Mouse (Mus musculus) limb, embryonic 11.5 days (tissue): Measurements from ENCODE around the gene Pacsin2. TPM values are rescaled to one million over a fixed set of nuclear protein-coding genes. Genes with fewer than 3 reads are reported as not detected.
"Not testable (repeated sequence)": the region's sequence is repeated elsewhere in the genome, so short reads cannot be mapped to it uniquely, and the experiment has no call there.

ENCODE experiments used
- ATAC-seq: fragments of 200-750 bp; cut with Nextera tagmentation; 2 replicates; pipeline ENCODE4 v1.8.0; 2017; ENCODE audit warnings: low read depth; ENCODE audit not compliant: insufficient number of reproducible peaks, low FRiP score, low TSS enrichment
- DNase-seq: peaks from one replicate; pipeline ENCODE4 v3.0.0-alpha.2; 2015; ENCODE audit warnings: low spot score
- H3K27ac ChIP-seq: fragments of 300-500 bp; sonication (generic); replicated peaks from 2 replicates; pipeline ENCODE4 v1.5.1; 2014; ENCODE audit warnings: low read depth, mild to moderate bottlenecking, low read length
- H3K27me3 ChIP-seq: fragments of 300-500 bp; sonication (generic); 2 replicates; pipeline ENCODE4 v1.6.1; 2014; ENCODE audit warnings: mild to moderate bottlenecking, low read length, mixed read lengths; ENCODE audit not compliant: control insufficient read depth, insufficient read depth
- H3K36me3 ChIP-seq: fragments of 300-500 bp; sonication (generic); 2 replicates; pipeline ENCODE4 v1.6.1; 2014; ENCODE audit warnings: mild to moderate bottlenecking, low read length, moderate library complexity, mixed read lengths; ENCODE audit not compliant: control insufficient read depth, insufficient read depth
- H3K4me1 ChIP-seq: fragments of 300-500 bp; sonication (generic); 2 replicates; pipeline ENCODE4 v1.6.1; 2014; ENCODE audit warnings: low read length, mixed read lengths; ENCODE audit not compliant: control insufficient read depth, insufficient read depth
- H3K4me2 ChIP-seq: fragments of 300-500 bp; sonication (generic); 2 replicates; pipeline ENCODE4 v1.6.1; 2014; ENCODE audit warnings: low read depth, mild to moderate bottlenecking, moderate library complexity; ENCODE audit not compliant: severe bottlenecking
- H3K4me3 ChIP-seq: fragments of 300-500 bp; sonication (generic); 2 replicates; pipeline ENCODE4 v1.5.1; 2014; ENCODE audit warnings: low read depth, low read length
- H3K9ac ChIP-seq: fragments of 300-500 bp; sonication (generic); 2 replicates; pipeline ENCODE4 v1.6.1; 2014; ENCODE audit warnings: mild to moderate bottlenecking, low read length
- H3K9me3 ChIP-seq: fragments of 300-500 bp; sonication (generic); 2 replicates; pipeline ENCODE4 v1.6.1; 2016; ENCODE audit warnings: low read length; ENCODE audit not compliant: control insufficient read depth
- WGBS: fragments of 180-500 bp; shearing (Covaris S2); extraction: QIAGEN DNeasy Blood & Tissue Kit; methylation state at CpG from one replicate; pipeline ENCODE4 v1.1.7; 2014; 5-methylcytosine and 5-hydroxymethylcytosine counted together
- polyA plus RNA-seq: library from polyadenylated mRNA; unstranded; fragments of >200 nt; fragmentation: Nextera tagmentation; extraction: Ambion mirVana; gene quantifications from 2 replicates; pipeline ENCODE4 v1.2.1, GENCODE M21; 2014

The Pacsin2 gene
- polyA plus RNA-seq, 1 experiment from 2014 or later = 45.4 TPM

GRCm38 (mm10) chr15:83463369-83464082 is 880 bp downstream of the Pacsin2 start:
- DNase-seq (no peak), ATAC-seq (no peak)
- Histone ChIP-seq H3K9ac (peak overlapping the region; percentile 79), H3K9me3 (no peaks in the 10 kb centered on the region), H3K4me2 (peak overlapping the region; percentile 92), H3K4me3 (peak overlapping the region; percentile 56), H3K4me1 (peaks cover 4% of the 10 kb centered on the region; the same call in 1 of the 2 replicates), H3K27ac (no peak overlapping the region), H3K27me3 (no peaks in the 10 kb centered on the region), H3K36me3 (no peaks in the 10 kb centered on the region)
- 7% methylated on average over 17 of the region's 17 CpGs for WGBS

GRCm38 (mm10) chr15:83462349-83462748 is 2.1 kb downstream of the Pacsin2 start:
- H3K9me3 ChIP-seq, H3K4me1 ChIP-seq, H3K27me3 ChIP-seq, H3K36me3 ChIP-seq, H3K4me3 ChIP-seq, H3K4me2 ChIP-seq, DNase-seq, H3K9ac ChIP-seq, ATAC-seq, H3K27ac ChIP-seq: not testable (repeated sequence)
- WGBS = 85% methylated on average over 7 of the region's 8 CpGs

GRCm38 (mm10) chr15:83460891-83461290 is 3.5 kb downstream of the Pacsin2 start:
- H3K27me3 ChIP-seq = no peaks in the 10 kb centered on the region
- H3K4me1 ChIP-seq = peaks cover 4% of the 10 kb centered on the region; the same call in 1 of the 2 replicates
- no peaks in the 10 kb centered on the region for H3K36me3 ChIP-seq
- no peak overlapping the region for H3K4me2 ChIP-seq
- no peak for DNase-seq
- H3K27ac ChIP-seq = no peak overlapping the region
- no peaks in the 10 kb centered on the region for H3K9me3 ChIP-seq
- ATAC-seq = no peak
- H3K9ac ChIP-seq = no peak overlapping the region
- 87% methylated on average over 3 of the region's 3 CpGs for WGBS
- H3K4me3 ChIP-seq = no peak overlapping the region

- ATAC-seq = no peak
- DNase-seq = no peak
- Histone ChIP-seq H3K9me3 (no peaks in the 10 kb centered on the region), H3K9ac (no peak overlapping the region), H3K27ac (no peak overlapping the region), H3K27me3 (no peaks in the 10 kb centered on the region), H3K4me2 (no peak overlapping the region), H3K4me1 (no peaks in the 10 kb centered on the region), H3K4me3 (no peak overlapping the region), H3K36me3 (no peaks in the 10 kb centered on the region)
- 92% methylated on average over 1 of the region's 1 CpGs for WGBS
These were observed 6.9 kb downstream of the Pacsin2 start for GRCm38 (mm10) chr15:83457541-83457940.

GRCm38 (mm10) chr15:83455637-83456036 is 8.8 kb downstream of the Pacsin2 start:
- H3K4me2 ChIP-seq = no peak overlapping the region
- no peak for ATAC-seq
- H3K9ac ChIP-seq = no peak overlapping the region
- H3K9me3 ChIP-seq = no peaks in the 10 kb centered on the region
- no peak overlapping the region for H3K4me3 ChIP-seq
- WGBS = 92% methylated on average over 5 of the region's 5 CpGs
- H3K27me3 ChIP-seq = no peaks in the 10 kb centered on the region
- H3K27ac ChIP-seq = no peak overlapping the region
- no peak for DNase-seq
- no peaks in the 10 kb centered on the region for H3K4me1 ChIP-seq
- no peaks in the 10 kb centered on the region for H3K36me3 ChIP-seq

GRCm38 (mm10) chr15:83455034-83455433 is 9.4 kb downstream of the Pacsin2 start:
- 80% methylated on average over 3 of the region's 3 CpGs for WGBS
- Histone ChIP-seq H3K4me1 (no peaks in the 10 kb centered on the region), H3K4me2 (no peak overlapping the region), H3K27ac (no peak overlapping the region), H3K4me3 (no peak overlapping the region), H3K9ac (no peak overlapping the region), H3K36me3 (no peaks in the 10 kb centered on the region), H3K9me3 (no peaks in the 10 kb centered on the region), H3K27me3 (no peaks in the 10 kb centered on the region)
- no peak for ATAC-seq
- DNase-seq = no peak

GRCm38 (mm10) chr15:83454419-83454818 is 10.0 kb downstream of the Pacsin2 start:
- WGBS = 74% methylated on average over 7 of the region's 7 CpGs
- no peaks in the 10 kb centered on the region for H3K4me1 ChIP-seq
- no peak for ATAC-seq
- H3K27ac ChIP-seq = no peak overlapping the region
- H3K4me2 ChIP-seq = no peak overlapping the region
- H3K9me3 ChIP-seq = no peaks in the 10 kb centered on the region
- no peaks in the 10 kb centered on the region for H3K36me3 ChIP-seq
- H3K9ac ChIP-seq = no peak overlapping the region
- no peak overlapping the region for H3K4me3 ChIP-seq
- no peak for DNase-seq
- no peaks in the 10 kb centered on the region for H3K27me3 ChIP-seq

- DNase-seq (no peak), ATAC-seq (no peak)
- H3K4me2 ChIP-seq = no peak overlapping the region
- no peaks in the 10 kb centered on the region for H3K36me3 ChIP-seq
- no peaks in the 10 kb centered on the region for H3K27me3 ChIP-seq
- no peaks in the 10 kb centered on the region for H3K4me1 ChIP-seq
- H3K4me3 ChIP-seq = no peak overlapping the region
- no peak overlapping the region for H3K27ac ChIP-seq
- WGBS = 77% methylated on average over 3 of the region's 3 CpGs
- H3K9ac ChIP-seq = no peak overlapping the region
- no peaks in the 10 kb centered on the region for H3K9me3 ChIP-seq
These were observed 10.5 kb downstream of the Pacsin2 start for GRCm38 (mm10) chr15:83453879-83454278.
